Mouse (Mus musculus): ENCODE data around the gene Lrba. TPM values are rescaled to one million over a fixed set of nuclear protein-coding genes. Genes with fewer than 3 reads are reported as not detected.

Lrba gene
- polyA plus RNA-seq, 1 experiment from 2014 or later, result 2.6 TPM

DNA sequence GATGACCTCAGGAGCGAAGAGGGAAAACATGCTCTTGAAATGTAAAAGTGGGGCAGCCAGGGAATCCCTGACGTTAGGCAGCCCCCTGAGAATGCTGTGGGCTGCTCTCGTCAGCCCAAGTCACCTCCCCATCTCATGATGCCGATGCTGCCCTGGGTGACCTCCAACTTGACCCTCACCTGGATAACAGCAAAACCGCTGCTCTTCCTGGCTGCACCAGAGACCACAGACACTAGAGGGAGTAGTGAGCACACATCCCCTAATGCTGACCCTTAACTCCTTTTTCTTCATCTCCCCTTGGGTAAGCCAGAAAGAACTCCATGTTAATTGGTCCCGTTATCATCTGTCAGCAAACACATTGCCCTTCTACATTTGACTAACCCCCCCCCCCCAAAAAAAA lies 572.2 kb downstream of the Lrba start:
- Histone ChIP-seq H3K27ac (replicated peaks) (no peak overlapping the region), H3K4me2 (replicated peaks; ENCODE audit: low read depth) (no peak overlapping the region), H3K9ac (ENCODE audit: low read length) (no peak overlapping the region), H3K9me3 (ENCODE audit: control insufficient read depth, low read length) (no peaks in the 10 kb centered on the region), H3K4me1 (replicated peaks; ENCODE audit: control insufficient read depth, insufficient read depth) (no peaks in the 10 kb centered on the region), H3K36me3 (ENCODE audit: control insufficient read depth, insufficient read depth, low read length) (no peaks in the 10 kb centered on the region), H3K27me3 (ENCODE audit: control insufficient read depth, insufficient read depth, low read length) (no peaks in the 10 kb centered on the region), H3K4me3 (ENCODE audit: low read depth, low read length) (no peak overlapping the region)
- DNase-seq (ENCODE audit: low spot score) (no peak), ATAC-seq (ENCODE audit: low FRiP score, low TSS enrichment) (no peak)
- no peak for TF ChIP-seq EP300 (optimal IDR thresholded peaks at IDR 0.05)
- TF ChIP-seq CTCF (IDR thresholded peaks at IDR 0.05; ENCODE audit: low read depth), result peak; percentile 74
- 50% methylated on average over 6 of the region's 6 CpGs for WGBS

DNA sequence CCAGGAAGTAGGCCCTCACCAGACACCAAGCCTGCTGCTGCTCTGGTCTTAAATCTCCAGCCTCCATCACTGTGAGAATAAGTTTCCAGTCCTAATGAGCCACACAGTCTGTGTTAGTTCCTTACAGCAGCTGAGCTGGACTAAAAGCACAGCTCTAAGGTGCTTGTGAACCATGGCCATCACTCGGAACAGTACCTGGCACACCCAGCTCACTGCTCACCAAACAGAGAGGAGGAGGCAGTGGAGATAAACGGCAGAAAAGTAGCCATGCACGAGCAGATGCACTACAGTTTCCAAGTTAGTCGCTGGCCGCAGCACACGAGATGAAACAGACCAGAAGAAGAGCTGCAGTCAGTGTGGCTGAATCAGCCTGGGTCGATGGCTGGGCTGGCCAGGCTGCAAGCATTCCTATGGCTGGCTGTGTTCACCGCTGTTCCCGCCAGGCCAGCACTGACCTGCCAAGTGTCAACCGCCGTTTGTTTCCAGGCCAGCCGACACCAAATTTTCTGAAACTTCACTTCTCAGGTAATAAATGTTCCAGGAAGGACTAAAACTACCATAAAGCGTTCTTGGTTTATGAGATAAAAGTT lies 573.5 kb downstream of the Lrba start:
- no peaks in the 10 kb centered on the region for H3K36me3 ChIP-seq (ENCODE audit: control insufficient read depth, insufficient read depth, low read length)
- H3K9me3 ChIP-seq (ENCODE audit: control insufficient read depth, low read length), result no peaks in the 10 kb centered on the region
- H3K27ac ChIP-seq (replicated peaks), result no peak overlapping the region
- H3K4me2 ChIP-seq (replicated peaks; ENCODE audit: low read depth), result no peak overlapping the region
- TF ChIP-seq CTCF (IDR thresholded peaks at IDR 0.05; ENCODE audit: low read depth) (no peak), EP300 (optimal IDR thresholded peaks at IDR 0.05) (no peak)
- no peak for ATAC-seq (ENCODE audit: low FRiP score, low TSS enrichment)
- no peak overlapping the region for H3K4me3 ChIP-seq (ENCODE audit: low read depth, low read length)
- no peak for DNase-seq (ENCODE audit: low spot score)
- no peaks in the 10 kb centered on the region for H3K4me1 ChIP-seq (replicated peaks; ENCODE audit: control insufficient read depth, insufficient read depth)
- WGBS, result 68% methylated on average over 13 of the region's 13 CpGs
- no peaks in the 10 kb centered on the region for H3K27me3 ChIP-seq (ENCODE audit: control insufficient read depth, insufficient read depth, low read length)
- no peak overlapping the region for H3K9ac ChIP-seq (ENCODE audit: low read length)

DNA sequence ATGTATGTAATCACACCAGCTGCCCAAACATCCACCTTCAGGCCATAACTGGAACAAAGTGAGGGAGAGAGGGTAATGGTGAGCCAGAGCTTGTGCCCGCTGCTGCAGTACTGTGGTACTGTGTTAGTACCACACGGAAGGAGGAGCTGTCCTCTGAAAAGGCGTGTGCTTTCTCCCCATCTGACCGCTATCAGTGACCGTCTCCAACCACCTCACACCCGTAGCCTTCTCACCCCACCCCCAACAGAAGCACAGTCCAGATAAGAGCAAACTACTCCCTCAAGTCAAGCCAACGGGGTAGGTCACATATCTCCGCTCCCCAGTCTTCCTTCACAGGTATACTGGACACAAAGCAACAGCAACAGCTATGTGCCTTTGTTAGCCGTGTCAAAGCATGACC lies 574.6 kb downstream of the Lrba start:
- H3K27me3 ChIP-seq (ENCODE audit: control insufficient read depth, insufficient read depth, low read length), result peaks cover 2% of the 10 kb centered on the region; the same call in 1 of the 2 replicates
- H3K27ac ChIP-seq (replicated peaks), result no peak overlapping the region
- WGBS, result 81% methylated on average over 9 of the region's 9 CpGs
- DNase-seq (ENCODE audit: low spot score), result no peak
- H3K4me3 ChIP-seq (ENCODE audit: low read depth, low read length), result no peak overlapping the region
- no peak overlapping the region for H3K9ac ChIP-seq (ENCODE audit: low read length)
- peak; percentile 47; the same call in 1 of the 2 replicates for ATAC-seq (ENCODE audit: low FRiP score, low TSS enrichment)
- no peak for TF ChIP-seq CTCF (IDR thresholded peaks at IDR 0.05; ENCODE audit: low read depth)
- TF ChIP-seq EP300 (optimal IDR thresholded peaks at IDR 0.05), result no peak
- no peak overlapping the region for H3K4me2 ChIP-seq (replicated peaks; ENCODE audit: low read depth)
- no peaks in the 10 kb centered on the region for H3K36me3 ChIP-seq (ENCODE audit: control insufficient read depth, insufficient read depth, low read length)
- no peaks in the 10 kb centered on the region for H3K9me3 ChIP-seq (ENCODE audit: control insufficient read depth, low read length)
- H3K4me1 ChIP-seq (replicated peaks; ENCODE audit: control insufficient read depth, insufficient read depth), result no peaks in the 10 kb centered on the region

DNA sequence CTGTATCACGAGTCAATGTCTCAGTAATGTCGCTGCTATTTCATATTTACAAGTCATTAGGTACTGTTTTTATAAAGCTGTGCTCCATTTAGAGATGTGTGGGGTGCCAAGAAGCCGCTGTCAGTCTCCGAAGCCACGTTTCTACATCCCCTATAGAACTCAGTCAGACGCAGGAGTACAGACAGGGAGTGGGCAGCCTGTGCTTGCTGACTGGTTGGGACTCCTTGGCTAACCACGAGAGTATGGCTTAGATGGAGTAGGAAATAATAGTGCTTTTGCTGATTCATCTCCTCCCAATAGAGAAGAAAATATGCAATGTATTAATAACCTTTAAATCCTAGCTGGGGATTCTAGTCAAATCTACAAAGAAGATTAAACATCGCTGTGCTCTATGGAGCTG lies 576.4 kb downstream of the Lrba start:
- H3K36me3 ChIP-seq (ENCODE audit: control insufficient read depth, insufficient read depth, low read length), result no peaks in the 10 kb centered on the region
- no peak overlapping the region for H3K4me2 ChIP-seq (replicated peaks; ENCODE audit: low read depth)
- DNase-seq (ENCODE audit: low spot score) (no peak), ATAC-seq (ENCODE audit: low FRiP score, low TSS enrichment) (no peak)
- no peak overlapping the region for H3K4me3 ChIP-seq (ENCODE audit: low read depth, low read length)
- H3K4me1 ChIP-seq (replicated peaks; ENCODE audit: control insufficient read depth, insufficient read depth), result no peaks in the 10 kb centered on the region
- WGBS, result 59% methylated on average over 8 of the region's 8 CpGs
- no peak overlapping the region for H3K27ac ChIP-seq (replicated peaks)
- H3K27me3 ChIP-seq (ENCODE audit: control insufficient read depth, insufficient read depth, low read length), result peaks cover 2% of the 10 kb centered on the region; the same call in 1 of the 2 replicates
- no peak overlapping the region; the same call in 1 of the 2 replicates for H3K9ac ChIP-seq (ENCODE audit: low read length)
- H3K9me3 ChIP-seq (ENCODE audit: control insufficient read depth, low read length), result no peaks in the 10 kb centered on the region
- TF ChIP-seq EP300 (optimal IDR thresholded peaks at IDR 0.05), result no peak
- TF ChIP-seq CTCF (IDR thresholded peaks at IDR 0.05; ENCODE audit: low read depth), result no peak

DNA sequence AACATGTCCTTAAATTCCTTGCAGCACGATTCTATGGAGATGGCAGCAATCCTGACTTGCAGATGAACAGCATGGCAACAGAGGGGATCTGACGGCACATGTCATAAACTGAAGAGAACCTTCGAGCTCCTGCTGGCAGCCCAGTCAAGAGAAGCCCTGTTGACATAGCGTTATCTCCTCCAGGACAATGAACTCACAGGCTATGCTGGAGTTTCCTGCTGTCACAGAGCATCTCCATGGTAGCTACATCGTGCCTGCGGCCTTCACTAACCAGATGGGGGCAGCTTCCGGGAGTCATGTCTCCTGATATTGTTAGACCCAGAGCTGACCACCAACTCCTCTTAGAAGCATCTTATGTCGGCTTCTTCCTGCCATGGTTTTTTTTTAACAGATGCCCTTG lies 578.3 kb downstream of the Lrba start:
- Histone ChIP-seq H3K4me2 (replicated peaks; ENCODE audit: low read depth) (no peak overlapping the region), H3K27me3 (ENCODE audit: control insufficient read depth, insufficient read depth, low read length) (peaks cover 2% of the 10 kb centered on the region; the same call in 1 of the 2 replicates), H3K36me3 (ENCODE audit: control insufficient read depth, insufficient read depth, low read length) (no peaks in the 10 kb centered on the region), H3K9ac (ENCODE audit: low read length) (no peak overlapping the region), H3K4me3 (ENCODE audit: low read depth, low read length) (no peak overlapping the region), H3K4me1 (replicated peaks; ENCODE audit: control insufficient read depth, insufficient read depth) (no peaks in the 10 kb centered on the region), H3K27ac (replicated peaks) (no peak overlapping the region), H3K9me3 (ENCODE audit: control insufficient read depth, low read length) (no peaks in the 10 kb centered on the region)
- DNase-seq (ENCODE audit: low spot score) (no peak), ATAC-seq (ENCODE audit: low FRiP score, low TSS enrichment) (no peak)
- TF ChIP-seq CTCF (IDR thresholded peaks at IDR 0.05; ENCODE audit: low read depth) (no peak), EP300 (optimal IDR thresholded peaks at IDR 0.05) (no peak)
- WGBS, result 53% methylated on average over 8 of the region's 8 CpGs

DNA sequence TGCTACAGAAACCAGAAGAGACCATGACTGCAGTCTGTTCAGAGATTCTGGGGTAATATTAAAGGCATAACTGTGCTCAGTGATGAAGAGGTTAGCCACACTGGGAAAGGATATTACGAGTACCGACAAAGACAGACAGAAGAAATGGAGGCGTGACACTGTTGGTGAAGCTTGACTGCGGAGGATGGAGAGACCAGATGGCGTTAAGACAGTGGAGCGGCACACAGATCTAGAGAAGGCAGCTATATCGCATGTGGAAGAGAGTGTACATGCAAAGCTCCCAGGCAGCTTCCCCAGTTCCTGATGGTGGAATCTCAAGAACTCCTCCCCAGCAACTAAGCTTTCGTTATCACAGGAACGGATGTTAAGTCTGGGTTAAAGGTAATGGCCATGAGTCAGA lies 579.8 kb downstream of the Lrba start:
- H3K9ac ChIP-seq (ENCODE audit: low read length), result no peak overlapping the region
- H3K4me1 ChIP-seq (replicated peaks; ENCODE audit: control insufficient read depth, insufficient read depth), result no peaks in the 10 kb centered on the region
- peaks cover 2% of the 10 kb centered on the region; the same call in 1 of the 2 replicates for H3K27me3 ChIP-seq (ENCODE audit: control insufficient read depth, insufficient read depth, low read length)
- no peak overlapping the region for H3K4me3 ChIP-seq (ENCODE audit: low read depth, low read length)
- WGBS, result 90% methylated on average over 9 of the region's 9 CpGs
- H3K4me2 ChIP-seq (replicated peaks; ENCODE audit: low read depth), result no peak overlapping the region
- no peak for ATAC-seq (ENCODE audit: low FRiP score, low TSS enrichment)
- no peak for DNase-seq (ENCODE audit: low spot score)
- H3K27ac ChIP-seq (replicated peaks), result no peak overlapping the region
- no peaks in the 10 kb centered on the region for H3K36me3 ChIP-seq (ENCODE audit: control insufficient read depth, insufficient read depth, low read length)
- H3K9me3 ChIP-seq (ENCODE audit: control insufficient read depth, low read length), result no peaks in the 10 kb centered on the region
- TF ChIP-seq EP300 (optimal IDR thresholded peaks at IDR 0.05) (no peak), CTCF (IDR thresholded peaks at IDR 0.05; ENCODE audit: low read depth) (no peak)
